Mouse (Mus musculus) limb, embryonic 14.5 days (tissue): ENCODE data around the gene Chgb. TPM values are rescaled to one million over a fixed set of nuclear protein-coding genes. Genes with fewer than 3 reads are reported as not detected.

Source experiments
- ATAC-seq: fragments of 200-750 bp; cut with Nextera tagmentation; 2 replicates; pipeline ENCODE4 v1.8.0; 2017; ENCODE audit warnings: low read depth, moderate number of reproducible peaks, moderate TSS enrichment; ENCODE audit not compliant: low FRiP score
- DNase-seq: peaks from one replicate; pipeline ENCODE4 v3.0.0-alpha.2; 2015; ENCODE audit warnings: low spot score
- H3K27ac ChIP-seq: fragments of 300-500 bp; sonication (generic); replicated peaks from 2 replicates; pipeline ENCODE4 v1.5.1; 2014; ENCODE audit warnings: low read depth, mild to moderate bottlenecking, low read length, moderate library complexity, mixed read lengths
- H3K27me3 ChIP-seq: fragments of 300-500 bp; sonication (generic); 2 replicates; pipeline ENCODE4 v1.6.1; 2014; ENCODE audit warnings: low read length, mixed read lengths; ENCODE audit not compliant: control insufficient read depth, insufficient read depth
- H3K36me3 ChIP-seq: fragments of 300-500 bp; sonication (generic); 2 replicates; pipeline ENCODE4 v1.6.1; 2014; ENCODE audit warnings: mild to moderate bottlenecking, low read length, moderate library complexity, mixed read lengths; ENCODE audit not compliant: control insufficient read depth, insufficient read depth
- H3K4me1 ChIP-seq: fragments of 300-500 bp; sonication (generic); 2 replicates; pipeline ENCODE4 v1.6.1; 2014; ENCODE audit warnings: antibody characterized with exemption, low read length, mixed read lengths; ENCODE audit not compliant: control insufficient read depth, insufficient read depth
- H3K4me2 ChIP-seq: fragments of 300-500 bp; sonication (generic); replicated peaks from 2 replicates; pipeline ENCODE4 v1.6.1; 2014; ENCODE audit warnings: low read depth, mild to moderate bottlenecking, low read length, moderate library complexity; ENCODE audit not compliant: severe bottlenecking
- H3K4me3 ChIP-seq: fragments of 300-500 bp; sonication (generic); replicated peaks from 2 replicates; pipeline ENCODE4 v1.5.1; 2014; ENCODE audit warnings: low read length
- H3K9ac ChIP-seq: fragments of 300-500 bp; sonication (generic); 2 replicates; pipeline ENCODE4 v1.6.1; 2014; ENCODE audit warnings: mild to moderate bottlenecking, low read depth, low read length, moderate library complexity; ENCODE audit not compliant: severe bottlenecking
- H3K9me3 ChIP-seq: fragments of 300-500 bp; sonication (generic); 2 replicates; pipeline ENCODE4 v1.6.1; 2016; ENCODE audit warnings: low read length; ENCODE audit not compliant: control insufficient read depth
- POLR2A ChIP-seq: fragments of 200-500 bp; IDR thresholded peaks from 2 replicates; pipeline ENCODE4 v1.8.0; 2012; ENCODE audit warnings: inconsistent platforms, mild to moderate bottlenecking, moderate library complexity, borderline replicate concordance; ENCODE audit not compliant: insufficient read depth, insufficient read length; ENCODE audit errors: extremely low read depth
- whole genome bisulfite sequencing: fragments of 180-500 bp; shearing (Covaris S2); extraction: QIAGEN DNeasy Blood & Tissue Kit; methylation state at CpG from one replicate; pipeline ENCODE4 v1.1.7; 2014; 5-methylcytosine and 5-hydroxymethylcytosine counted together
- polyA plus RNA-seq, 2 experiments: library from polyadenylated mRNA; depleted of rRNA in 1 of 2; stranded (reverse) in 1 of 2; unstranded in 1 of 2; fragments of >200 nt; fragmentation: Nextera tagmentation in 1 of 2; extraction: Ambion mirVana in 1 of 2; gene quantifications; 2 replicates each; pipeline versions ENCODE4 v1.2.1 to v1.2.3; 2012 to 2014

Chgb gene
- polyA plus RNA-seq, 2 experiments = 0.11 to 0.35 TPM

DNA sequence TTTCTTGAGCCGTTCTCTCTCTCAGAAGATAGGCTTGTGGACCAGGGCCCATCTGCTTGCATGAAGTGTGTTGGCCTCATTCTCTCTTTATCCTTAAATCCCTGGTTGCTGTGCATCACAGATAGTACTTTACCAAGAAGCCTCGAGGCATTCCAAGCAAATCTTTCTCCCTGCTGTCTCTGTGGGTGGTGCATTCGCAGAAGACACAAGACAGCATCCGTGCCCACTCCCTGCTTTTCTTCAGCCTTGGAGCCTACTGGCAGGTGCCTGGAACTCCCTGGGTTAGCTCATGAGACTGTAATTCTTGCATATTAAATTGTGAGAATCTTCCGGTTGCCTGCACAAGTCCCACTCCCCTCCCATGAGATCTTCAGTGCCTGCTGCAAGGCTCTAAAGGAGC lies 23.2 kb upstream of the Chgb start:
- Histone ChIP-seq H3K27me3 (no peaks in the 10 kb centered on the region), H3K9ac (no peak overlapping the region), H3K4me1 (no peaks in the 10 kb centered on the region), H3K27ac (no peak overlapping the region), H3K36me3 (no peaks in the 10 kb centered on the region), H3K9me3 (no peaks in the 10 kb centered on the region), H3K4me2 (no peak overlapping the region), H3K4me3 (no peak overlapping the region)
- DNase-seq = no peak
- no peak for ATAC-seq
- TF ChIP-seq POLR2A = no peak
- 75% methylated on average over 5 of the region's 5 CpGs for WGBS

DNA sequence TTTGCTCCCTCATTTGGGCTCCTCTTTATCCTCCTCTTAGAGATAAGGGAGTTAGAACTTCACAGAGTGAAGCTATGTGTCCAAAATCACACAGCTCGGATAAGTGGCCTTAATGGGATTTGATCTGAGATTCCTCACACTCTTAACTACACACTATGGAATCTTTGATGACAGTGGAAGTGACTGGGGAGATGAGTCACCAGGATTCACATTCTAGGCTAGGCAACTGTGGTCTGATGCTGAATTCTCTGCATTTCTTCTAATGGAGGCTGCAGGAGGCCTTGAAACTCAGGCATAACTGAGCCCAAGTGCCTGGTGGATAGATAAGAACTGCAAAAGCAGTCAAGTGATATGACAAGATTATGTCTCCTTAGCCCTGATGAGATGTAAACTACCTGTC lies 10.3 kb upstream of the Chgb start:
- DNase-seq (no peak), ATAC-seq (no peak)
- Histone ChIP-seq H3K36me3 (no peaks in the 10 kb centered on the region), H3K9ac (no peak overlapping the region), H3K27ac (no peak overlapping the region), H3K4me2 (no peak overlapping the region), H3K9me3 (no peaks in the 10 kb centered on the region), H3K27me3 (no peaks in the 10 kb centered on the region), H3K4me3 (no peak overlapping the region), H3K4me1 (no peaks in the 10 kb centered on the region)
- no peak for TF ChIP-seq POLR2A
- 76% methylated on average over 1 of the region's 1 CpGs for WGBS

DNA sequence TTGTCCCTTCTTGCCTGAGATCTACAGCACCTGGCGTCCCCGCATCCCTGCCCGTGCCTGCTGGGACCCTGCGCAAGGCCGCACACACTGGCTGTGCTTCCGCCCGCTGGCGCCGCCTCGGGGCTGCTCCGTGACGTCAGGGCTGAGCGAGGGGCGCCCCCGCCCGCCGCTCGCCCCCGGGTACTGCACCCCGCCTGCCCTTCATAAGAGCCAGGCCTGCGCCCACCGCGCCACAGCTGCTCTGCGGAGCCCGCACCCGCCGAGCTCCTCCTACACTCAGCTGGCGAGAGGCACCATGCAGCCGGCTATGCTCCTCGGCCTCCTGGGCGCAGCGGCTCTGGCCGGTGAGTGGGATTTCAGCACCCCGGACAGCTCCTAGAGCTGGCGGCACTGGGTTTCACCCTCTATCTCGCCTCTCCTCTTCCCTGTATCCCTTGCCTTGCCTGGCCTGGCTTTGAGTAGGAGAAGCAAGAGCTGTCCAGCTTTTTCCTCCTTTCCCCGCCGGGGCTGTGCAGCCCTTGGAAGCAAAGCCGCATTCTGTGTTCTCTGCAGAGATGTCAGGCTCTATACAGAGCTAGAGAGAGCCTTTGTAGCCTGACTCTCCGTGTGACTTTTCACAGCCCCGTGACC lies 476 bp downstream of the Chgb start:
- WGBS = under 1% methylated on average over 25 of the region's 41 CpGs
- Histone ChIP-seq H3K27ac (no peak overlapping the region), H3K9ac (no peak overlapping the region), H3K4me3 (peak overlapping the region; percentile 36), H3K4me1 (0 out of 2 replicates have a peak, but pooled peaks cover 4% of the 10 kb centered on the region), H3K4me2 (peak overlapping the region; percentile 86), H3K27me3 (peaks cover 8% of the 10 kb centered on the region; the same call in 1 of the 2 replicates), H3K36me3 (no peaks in the 10 kb centered on the region), H3K9me3 (no peaks in the 10 kb centered on the region)
- TF ChIP-seq POLR2A = no peak
- DNase-seq = peak; percentile 95
- ATAC-seq = peak; percentile 97

DNA sequence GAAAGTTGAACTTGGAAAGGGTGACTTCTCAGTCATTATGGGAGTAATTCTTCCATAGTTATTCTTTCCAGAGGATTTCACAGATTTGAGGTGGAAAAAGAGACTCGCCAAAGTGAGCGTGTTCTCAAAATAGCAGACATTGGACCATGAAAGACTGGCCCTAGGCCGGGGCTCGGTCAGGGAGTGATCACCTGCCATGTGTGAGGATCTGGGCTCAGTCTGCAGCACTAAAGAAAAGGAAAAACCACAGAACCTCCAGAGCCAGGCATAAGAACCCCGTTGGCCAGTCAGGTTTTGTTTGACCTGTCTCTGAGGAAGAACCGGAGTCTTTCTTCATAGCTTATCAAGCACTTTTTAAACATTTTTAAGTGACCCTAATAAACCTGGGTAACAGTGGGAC lies 3.0 kb downstream of the Chgb start:
- ATAC-seq = no peak
- Histone ChIP-seq H3K4me3 (no peak overlapping the region), H3K9me3 (no peaks in the 10 kb centered on the region), H3K4me2 (no peak overlapping the region), H3K9ac (no peak overlapping the region), H3K36me3 (no peaks in the 10 kb centered on the region), H3K27ac (no peak overlapping the region), H3K4me1 (0 out of 2 replicates have a peak, but pooled peaks cover 4% of the 10 kb centered on the region), H3K27me3 (peaks cover 8% of the 10 kb centered on the region; the same call in 1 of the 2 replicates)
- DNase-seq = no peak
- TF ChIP-seq POLR2A = no peak
- WGBS = 79% methylated on average over 6 of the region's 6 CpGs

DNA sequence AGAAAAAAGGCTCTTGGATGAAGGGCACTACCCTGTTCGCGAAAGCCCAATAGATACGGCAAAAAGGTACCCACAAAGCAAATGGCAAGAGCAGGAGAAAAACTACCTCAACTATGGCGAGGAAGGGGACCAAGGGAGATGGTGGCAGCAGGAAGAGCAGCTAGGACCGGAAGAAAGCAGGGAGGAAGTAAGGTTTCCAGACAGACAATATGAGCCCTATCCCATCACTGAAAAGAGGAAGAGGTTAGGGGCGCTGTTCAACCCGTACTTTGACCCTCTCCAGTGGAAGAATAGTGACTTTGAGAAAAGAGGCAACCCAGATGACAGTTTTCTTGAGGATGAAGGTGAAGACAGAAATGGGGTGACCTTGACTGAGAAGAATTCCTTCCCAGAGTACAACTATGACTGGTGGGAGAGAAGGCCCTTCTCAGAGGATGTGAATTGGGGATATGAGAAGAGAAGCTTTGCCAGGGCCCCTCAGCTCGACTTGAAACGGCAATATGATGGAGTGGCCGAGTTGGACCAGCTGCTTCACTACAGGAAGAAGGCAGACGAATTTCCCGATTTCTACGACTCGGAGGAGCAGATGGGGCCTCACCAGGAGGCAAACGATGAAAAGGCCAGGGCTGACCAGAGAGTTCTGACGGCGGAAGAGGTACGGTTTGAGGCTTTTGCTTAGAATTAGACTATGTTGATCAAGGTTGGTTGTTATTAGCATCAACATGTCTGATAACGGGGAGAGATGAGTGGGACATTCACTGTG lies 12.5 kb downstream of the Chgb start:
- Histone ChIP-seq H3K36me3 (no peaks in the 10 kb centered on the region), H3K4me2 (no peak overlapping the region), H3K4me3 (no peak overlapping the region), H3K27ac (no peak overlapping the region), H3K9ac (no peak overlapping the region), H3K9me3 (no peaks in the 10 kb centered on the region), H3K27me3 (no peaks in the 10 kb centered on the region), H3K4me1 (no peaks in the 10 kb centered on the region)
- 86% methylated on average over 19 of the region's 19 CpGs for WGBS
- ATAC-seq = no peak
- no peak for TF ChIP-seq POLR2A
- DNase-seq = no peak
